Mouse (Mus musculus) spleen, adult 18-20 months (tissue): ENCODE results near the gene Ifitm5.
"Not testable (repeated sequence)": the region's sequence is repeated elsewhere in the genome, so short reads cannot be mapped to it uniquely, and the experiment has no call there.

ENCODE experiments used
- DNase-seq, 2 experiments: peaks; one replicate each; pipeline ENCODE4 v3.0.0; 2022; ENCODE audit warnings: mixed read lengths in 2 of 2

Ifitm5 gene

GRCm38 (mm10) chr7:140949824-140950530, at the start of gene Ifitm5:
Gene Ifitm5, minus strand, starts transcription at chr7:140950291.
- DNase-seq, result no peak

- no peak for DNase-seq
Observed at GRCm38 (mm10) chr7:140998853-140999700, 49.0 kb upstream of the Ifitm5 start.

GRCm38 (mm10) chr7:140997817-140998216, 47.7 kb upstream of the Ifitm5 start:
- no peak for DNase-seq

GRCm38 (mm10) chr7:140991117-140991689, 41.1 kb upstream of the Ifitm5 start:
- no peak for DNase-seq

GRCm38 (mm10) chr7:140990622-140991021, 40.5 kb upstream of the Ifitm5 start:
- DNase-seq, result no peak

- no peak for DNase-seq
Observed at GRCm38 (mm10) chr7:140990185-140990584, 40.1 kb upstream of the Ifitm5 start.

GRCm38 (mm10) chr7:140989022-140989421, 38.9 kb upstream of the Ifitm5 start:
- no peak for DNase-seq

GRCm38 (mm10) chr7:140987182-140988138, 37.4 kb upstream of the Ifitm5 start:
- no peak for DNase-seq

- no peak for DNase-seq
Observed at GRCm38 (mm10) chr7:140982971-140983370, 32.9 kb upstream of the Ifitm5 start.

- no peak for DNase-seq
Observed at GRCm38 (mm10) chr7:140981704-140982103, 31.6 kb upstream of the Ifitm5 start.

GRCm38 (mm10) chr7:140976720-140977119, 26.6 kb upstream of the Ifitm5 start:
- not testable (repeated sequence) for DNase-seq

- no peak for DNase-seq
Observed at GRCm38 (mm10) chr7:140975465-140975864, 25.4 kb upstream of the Ifitm5 start.

GRCm38 (mm10) chr7:140974940-140975339, 24.8 kb upstream of the Ifitm5 start:
- no peak for DNase-seq

GRCm38 (mm10) chr7:140973396-140974165, 23.5 kb upstream of the Ifitm5 start:
- DNase-seq, result no peak

- DNase-seq, result no peak
Observed at GRCm38 (mm10) chr7:140971479-140972171, 21.5 kb upstream of the Ifitm5 start.

- DNase-seq, result no peak
Observed at GRCm38 (mm10) chr7:140970931-140971330, 20.8 kb upstream of the Ifitm5 start.

- DNase-seq, result not testable (repeated sequence)
Observed at GRCm38 (mm10) chr7:140968710-140969109, 18.6 kb upstream of the Ifitm5 start.

GRCm38 (mm10) chr7:140967862-140968591, 17.9 kb upstream of the Ifitm5 start:
- no peak for DNase-seq

- no peak for DNase-seq
Observed at GRCm38 (mm10) chr7:140966921-140967320, 16.8 kb upstream of the Ifitm5 start, which contains the start of gene Ifitm1. Gene Ifitm1, plus strand, starts transcription at chr7:140967221.

- DNase-seq, result no peak
Observed at GRCm38 (mm10) chr7:140962733-140963132, 12.6 kb upstream of the Ifitm5 start.
